Mouse (Mus musculus) hindbrain, postnatal 0 days (tissue): ENCODE measurements around the gene Tmprss7. TPM values are rescaled to one million over a fixed set of nuclear protein-coding genes. Genes with fewer than 3 reads are reported as not detected.

Experiments used
- ATAC-seq: fragments of 200-750 bp; cut with Nextera tagmentation; 2 replicates; pipeline ENCODE4 v1.8.0; 2017; ENCODE audit warnings: mild to moderate bottlenecking, moderate TSS enrichment, moderate library complexity
- DNase-seq: peaks from one replicate; pipeline ENCODE4 v3.0.0-alpha.2; 2015; ENCODE audit warnings: low spot score
- H3K27ac ChIP-seq: fragments of 300-500 bp; sonication (generic); 2 replicates; pipeline ENCODE4 v1.5.1; 2014; ENCODE audit warnings: mild to moderate bottlenecking
- H3K27me3 ChIP-seq: fragments of 300-500 bp; sonication (generic); 2 replicates; pipeline ENCODE4 v1.6.1; 2014; ENCODE audit warnings: low read length, mixed read lengths; ENCODE audit not compliant: insufficient read depth
- H3K36me3 ChIP-seq: fragments of 300-500 bp; sonication (generic); 2 replicates; pipeline ENCODE4 v1.6.1; 2014; ENCODE audit warnings: low read length, mixed read lengths; ENCODE audit not compliant: insufficient read depth
- H3K4me1 ChIP-seq: fragments of 300-500 bp; sonication (generic); 2 replicates; pipeline ENCODE4 v1.6.1; 2014; ENCODE audit warnings: antibody characterized with exemption, low read length, mixed read lengths; ENCODE audit not compliant: insufficient read depth
- H3K4me2 ChIP-seq: fragments of 300-500 bp; sonication (generic); 2 replicates; pipeline ENCODE4 v1.6.1; 2014; ENCODE audit warnings: low read depth, mild to moderate bottlenecking, low read length, moderate library complexity, mixed read lengths
- H3K4me3 ChIP-seq: fragments of 300-500 bp; sonication (generic); 2 replicates; pipeline ENCODE4 v1.5.1; 2014; ENCODE audit warnings: low read length
- H3K9ac ChIP-seq: fragments of 300-500 bp; sonication (generic); replicated peaks from 2 replicates; pipeline ENCODE4 v1.6.1; 2014; ENCODE audit warnings: mild to moderate bottlenecking, low read length, moderate library complexity, mixed read lengths
- H3K9me3 ChIP-seq: fragments of 300-500 bp; sonication (generic); 2 replicates; pipeline ENCODE4 v1.6.1; 2016; ENCODE audit warnings: low read length, mixed read lengths
- CTCF ChIP-seq: IDR thresholded peaks from 2 replicates; pipeline ENCODE4 v1.5.1; 2016; ENCODE audit warnings: antibody characterized with exemption, control low read depth, low read depth
- WGBS: fragments of 180-500 bp; shearing (Covaris S2); extraction: QIAGEN DNeasy Blood & Tissue Kit; methylation state at CpG from one replicate; pipeline ENCODE4 v1.1.7; 2014; 5-methylcytosine and 5-hydroxymethylcytosine counted together
- polyA plus RNA-seq: library from polyadenylated mRNA; unstranded; fragments of >200 nt; fragmentation: Nextera tagmentation; extraction: Ambion mirVana; gene quantifications from 2 replicates; pipeline ENCODE4 v1.2.1, GENCODE M21; 2015
- total RNA-seq: library from RNA; depleted of rRNA; stranded (reverse); fragments of >200 nt; gene quantifications from 2 replicates; pipeline ENCODE4 v1.2.3, GENCODE M21; 2014

The Tmprss7 gene
- total and polyA plus RNA-seq, 2 experiments from 2014 or later, result 0.59 to 0.73 TPM

- Histone ChIP-seq H3K4me1 (no peaks in the 10 kb centered on the region), H3K4me2 (no peak overlapping the region), H3K27ac (no peak overlapping the region), H3K27me3 (no peaks in the 10 kb centered on the region), H3K9me3 (no peaks in the 10 kb centered on the region), H3K9ac (no peak overlapping the region), H3K4me3 (no peak overlapping the region), H3K36me3 (no peaks in the 10 kb centered on the region)
- no peak for TF ChIP-seq CTCF
- WGBS, result 90% methylated on average over 2 of the region's 2 CpGs
- DNase-seq (no peak), ATAC-seq (no peak)
Observed at GRCm38 (mm10) chr16:45666136-45666535, 27.3 kb downstream of the Tmprss7 start.

- no peak overlapping the region for H3K9ac ChIP-seq
Observed at GRCm38 (mm10) chr16:45662381-45662780, 31.1 kb downstream of the Tmprss7 start.

DNA sequence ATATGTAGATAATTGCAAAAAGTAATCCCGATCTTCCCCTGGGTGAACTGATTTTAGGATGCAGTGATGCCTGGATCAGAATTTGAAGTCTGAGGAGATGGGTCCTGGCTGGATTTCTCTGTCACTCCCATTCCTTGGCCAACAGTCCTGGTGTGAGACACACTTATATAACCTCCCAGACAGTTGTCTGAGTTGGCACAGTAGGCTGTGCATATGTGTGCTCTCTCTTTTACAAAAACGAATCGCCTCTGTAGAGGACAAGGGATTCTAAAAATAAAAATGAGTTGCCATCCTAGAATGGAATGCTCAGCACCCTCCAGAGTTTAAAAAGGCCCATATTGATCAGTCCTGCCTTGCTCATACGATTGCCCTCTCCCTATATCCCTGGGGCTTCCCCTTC lies 33.9 kb downstream of the Tmprss7 start:
- H3K9me3 ChIP-seq, result no peaks in the 10 kb centered on the region
- H3K27me3 ChIP-seq, result no peaks in the 10 kb centered on the region
- TF ChIP-seq CTCF, result no peak
- H3K36me3 ChIP-seq, result no peaks in the 10 kb centered on the region
- no peak overlapping the region for H3K4me3 ChIP-seq
- H3K4me2 ChIP-seq, result no peak overlapping the region
- DNase-seq (no peak), ATAC-seq (no peak)
- H3K27ac ChIP-seq, result no peak overlapping the region
- H3K4me1 ChIP-seq, result no peaks in the 10 kb centered on the region
- WGBS, result 87% methylated on average over 4 of the region's 4 CpGs
- H3K9ac ChIP-seq, result no peak overlapping the region

More at GRCm38 (mm10) chr16:45662381-45662780, 31.1 kb downstream of the Tmprss7 start:
- TF ChIP-seq CTCF, result no peak
- Histone ChIP-seq H3K27ac (no peak overlapping the region), H3K4me2 (no peak overlapping the region), H3K27me3 (no peaks in the 10 kb centered on the region), H3K4me1 (no peaks in the 10 kb centered on the region), H3K36me3 (no peaks in the 10 kb centered on the region), H3K9me3 (no peaks in the 10 kb centered on the region), H3K4me3 (no peak overlapping the region)
- DNase-seq, result no peak
- ATAC-seq, result no peak

DNA sequence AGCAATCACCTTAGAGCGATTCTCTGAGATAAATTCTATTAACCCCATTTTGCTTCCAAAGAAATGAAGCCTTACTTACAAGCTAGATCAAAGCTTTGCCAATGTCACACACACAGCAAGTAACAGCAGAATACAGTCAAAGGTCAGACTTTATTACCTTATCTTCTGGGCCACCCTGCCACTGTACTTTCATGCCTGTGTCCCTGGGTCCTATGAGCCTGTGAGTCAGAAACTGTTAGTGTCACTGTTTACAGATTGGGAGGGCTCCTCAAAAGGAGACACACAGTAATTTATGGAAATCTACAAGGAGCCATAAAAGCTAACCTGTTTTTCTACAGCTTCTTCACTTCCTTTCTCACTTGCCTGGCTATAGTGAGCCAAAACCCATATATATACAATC lies 35.2 kb downstream of the Tmprss7 start:
- Histone ChIP-seq H3K9ac (no peak overlapping the region), H3K9me3 (no peaks in the 10 kb centered on the region), H3K36me3 (no peaks in the 10 kb centered on the region), H3K4me1 (peaks cover 4% of the 10 kb centered on the region; the same call in 1 of the 2 replicates), H3K4me3 (no peak overlapping the region), H3K27me3 (no peaks in the 10 kb centered on the region), H3K4me2 (no peak overlapping the region), H3K27ac (no peak overlapping the region)
- no peak for TF ChIP-seq CTCF
- DNase-seq, result no peak
- ATAC-seq, result no peak
- 92% methylated on average over 1 of the region's 1 CpGs for WGBS

GRCm38 (mm10) chr16:45657574-45658159 lies 35.8 kb downstream of the Tmprss7 start:
- DNase-seq (no peak), ATAC-seq (no peak)
- Histone ChIP-seq H3K9me3 (no peaks in the 10 kb centered on the region), H3K4me2 (no peak overlapping the region), H3K36me3 (no peaks in the 10 kb centered on the region), H3K4me3 (no peak overlapping the region), H3K27me3 (no peaks in the 10 kb centered on the region), H3K4me1 (peaks cover 4% of the 10 kb centered on the region; the same call in 1 of the 2 replicates), H3K9ac (no peak overlapping the region), H3K27ac (no peak overlapping the region)
- 91% methylated on average over 12 of the region's 12 CpGs for WGBS
- no peak for TF ChIP-seq CTCF

GRCm38 (mm10) chr16:45654465-45654864 lies 39.0 kb downstream of the Tmprss7 start:
- WGBS, result 71% methylated on average over 9 of the region's 9 CpGs
- Histone ChIP-seq H3K4me3 (peak overlapping the region; percentile 34; the same call in 1 of the 2 replicates), H3K9ac (no peak overlapping the region), H3K9me3 (no peaks in the 10 kb centered on the region), H3K4me2 (peak overlapping the region; percentile 62; the same call in 1 of the 2 replicates), H3K4me1 (peaks cover 4% of the 10 kb centered on the region; the same call in 1 of the 2 replicates), H3K27me3 (no peaks in the 10 kb centered on the region), H3K27ac (no peak overlapping the region), H3K36me3 (no peaks in the 10 kb centered on the region)
- DNase-seq, result no peak
- ATAC-seq, result no peak
- no peak for TF ChIP-seq CTCF

GRCm38 (mm10) chr16:45653934-45654332 lies 39.5 kb downstream of the Tmprss7 start, which contains the start of gene BC016579:
Gene BC016579 (minus strand): TSS chr16:45654068.
- Histone ChIP-seq H3K36me3 (no peaks in the 10 kb centered on the region), H3K4me3 (peak within 1 kb of the TSS; percentile 34), H3K9ac (no peak within 1 kb of the TSS; the same call in 1 of the 2 replicates), H3K27me3 (no peaks in the 10 kb centered on the region), H3K4me2 (peak within 1 kb of the TSS; percentile 62), H3K4me1 (peaks cover 4% of the 10 kb centered on the region; the same call in 1 of the 2 replicates), H3K9me3 (no peaks in the 10 kb centered on the region), H3K27ac (no peak within 1 kb of the TSS)
- TF ChIP-seq CTCF, result no peak
- DNase-seq (no peak), ATAC-seq (peak; percentile 40; the same call in 1 of the 2 replicates)
- WGBS, result 9% methylated on average over 20 of the region's 20 CpGs
